Mouse (Mus musculus): Measurements from ENCODE around the gene Phf21a. TPM values are rescaled to one million over a fixed set of nuclear protein-coding genes. Genes with fewer than 3 reads are reported as not detected.
A peak's percentile ranks its signal among the peaks of the same experiment; 100 is the strongest.

The Phf21a gene
- total RNA-seq, 2 experiments from 2014 or later = 24.8 to 30.1 TPM

GRCm38 (mm10) chr2:92374514-92374913 lies 281.6 kb downstream of the Phf21a start, which contains the start of the genes Pex16 and Large2:
TSS of gene Pex16 (plus strand) at chr2:92374676.
TSS of gene Large2 (minus strand) at chr2:92374869.
- intact Hi-C loops (cut with DNase I) = loop anchor here (2.0 kb wide), 1 partner anchor 64 kb away; no protein-coding TSS in a partner anchor
- DNase-seq = peak in 1 of 2 experiments; percentile 26

- peak; percentile 95 for DNase-seq
- intact Hi-C loops (cut with DNase I) = loop anchor here (2.0 kb wide), 1 partner anchor 64 kb away; no protein-coding TSS in a partner anchor
These were observed 282.2 kb downstream of the Phf21a start for GRCm38 (mm10) chr2:92375099-92375623.

DNA sequence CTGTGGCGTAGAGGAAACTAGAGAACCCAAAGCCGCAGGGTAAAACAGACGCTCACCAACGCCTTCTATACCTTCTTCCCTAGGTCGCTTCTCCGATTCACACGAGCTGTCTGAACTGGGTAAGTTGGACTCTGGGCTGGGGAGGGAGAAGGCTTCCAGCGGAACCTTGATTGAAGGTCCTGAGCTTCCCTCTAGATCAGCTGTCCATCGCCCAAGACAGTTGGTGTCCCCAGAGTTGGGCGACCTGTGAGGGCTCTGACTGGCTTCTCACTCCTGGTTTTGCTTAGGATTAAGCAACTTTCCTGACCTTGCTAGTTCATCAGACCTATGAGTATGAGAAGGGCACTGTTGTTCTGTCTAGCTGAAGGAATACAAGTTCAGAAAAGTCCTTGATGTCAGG lies 282.9 kb downstream of the Phf21a start:
- intact Hi-C loops (cut with DNase I) = loop anchor here (2.0 kb wide), 1 partner anchor 63 kb away; no protein-coding TSS in a partner anchor
- DNase-seq = no peak

GRCm38 (mm10) chr2:92376300-92376699 lies 283.4 kb downstream of the Phf21a start:
- intact Hi-C loops (cut with DNase I) = no loop called here
- DNase-seq = no peak

- DNase-seq = no peak
- intact Hi-C loops (cut with DNase I) = no loop called here
These were observed 284.4 kb downstream of the Phf21a start for GRCm38 (mm10) chr2:92377320-92377719.

- intact Hi-C loops (cut with DNase I) = no loop called here
- no peak for DNase-seq
These were observed 287.0 kb downstream of the Phf21a start for GRCm38 (mm10) chr2:92379783-92380494.

- no peak for DNase-seq
- intact Hi-C loops (cut with DNase I) = no loop called here
These were observed 287.7 kb downstream of the Phf21a start for GRCm38 (mm10) chr2:92380495-92381050.

DNA sequence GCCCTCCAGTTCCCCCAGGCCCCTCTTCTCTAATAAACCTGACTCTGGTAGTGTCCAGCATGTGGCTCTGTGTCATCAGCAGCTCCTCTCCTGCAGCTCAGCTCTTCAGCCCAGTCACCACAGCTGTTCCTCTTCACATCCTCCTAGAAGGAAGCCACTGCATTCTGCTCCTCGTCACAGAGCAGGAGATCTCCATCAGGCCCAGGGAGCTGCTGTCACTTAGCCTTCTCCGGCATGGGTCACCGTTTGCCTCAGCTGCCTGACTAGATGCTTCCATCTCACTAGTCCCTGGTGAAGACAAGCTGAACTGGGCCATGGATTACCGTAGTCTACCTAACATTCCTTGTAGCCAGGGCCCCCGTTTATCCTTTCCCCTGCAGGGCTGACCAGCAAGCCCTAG lies 288.2 kb downstream of the Phf21a start:
- DNase-seq = no peak
- intact Hi-C loops (cut with DNase I) = no loop called here

- DNase-seq = no peak
- intact Hi-C loops (cut with DNase I) = no loop called here
These were observed 289.1 kb downstream of the Phf21a start, which contains the start of gene 1700029I15Rik for GRCm38 (mm10) chr2:92381901-92382588. TSS of gene 1700029I15Rik (plus strand) at chr2:92382538.

- intact Hi-C loops (cut with DNase I) = no loop called here
These were observed 289.8 kb downstream of the Phf21a start for GRCm38 (mm10) chr2:92382759-92383158.

DNA sequence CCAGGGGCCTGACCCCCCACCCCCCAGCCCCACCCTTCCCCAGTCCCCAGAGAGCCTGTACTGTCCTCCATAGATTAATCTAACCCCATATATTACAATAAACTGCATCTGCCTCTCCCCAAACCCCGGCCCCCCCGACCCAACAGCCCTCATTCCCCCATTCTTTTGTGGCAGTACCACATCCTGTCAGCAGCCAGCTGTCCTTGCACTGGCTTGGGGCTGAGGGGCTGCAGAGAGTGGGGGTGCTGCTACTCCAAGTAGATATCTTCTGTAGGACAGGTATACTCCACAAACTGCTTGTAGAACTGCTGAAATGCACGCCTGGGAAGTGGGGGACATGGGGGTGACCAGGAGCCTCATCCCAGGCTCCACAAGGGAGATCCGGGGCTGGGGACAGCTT lies 291.2 kb downstream of the Phf21a start:
- no peak for DNase-seq
- intact Hi-C loops (cut with DNase I) = no loop called here

More at GRCm38 (mm10) chr2:92382759-92383158, 289.8 kb downstream of the Phf21a start:
- no peak for DNase-seq

DNA sequence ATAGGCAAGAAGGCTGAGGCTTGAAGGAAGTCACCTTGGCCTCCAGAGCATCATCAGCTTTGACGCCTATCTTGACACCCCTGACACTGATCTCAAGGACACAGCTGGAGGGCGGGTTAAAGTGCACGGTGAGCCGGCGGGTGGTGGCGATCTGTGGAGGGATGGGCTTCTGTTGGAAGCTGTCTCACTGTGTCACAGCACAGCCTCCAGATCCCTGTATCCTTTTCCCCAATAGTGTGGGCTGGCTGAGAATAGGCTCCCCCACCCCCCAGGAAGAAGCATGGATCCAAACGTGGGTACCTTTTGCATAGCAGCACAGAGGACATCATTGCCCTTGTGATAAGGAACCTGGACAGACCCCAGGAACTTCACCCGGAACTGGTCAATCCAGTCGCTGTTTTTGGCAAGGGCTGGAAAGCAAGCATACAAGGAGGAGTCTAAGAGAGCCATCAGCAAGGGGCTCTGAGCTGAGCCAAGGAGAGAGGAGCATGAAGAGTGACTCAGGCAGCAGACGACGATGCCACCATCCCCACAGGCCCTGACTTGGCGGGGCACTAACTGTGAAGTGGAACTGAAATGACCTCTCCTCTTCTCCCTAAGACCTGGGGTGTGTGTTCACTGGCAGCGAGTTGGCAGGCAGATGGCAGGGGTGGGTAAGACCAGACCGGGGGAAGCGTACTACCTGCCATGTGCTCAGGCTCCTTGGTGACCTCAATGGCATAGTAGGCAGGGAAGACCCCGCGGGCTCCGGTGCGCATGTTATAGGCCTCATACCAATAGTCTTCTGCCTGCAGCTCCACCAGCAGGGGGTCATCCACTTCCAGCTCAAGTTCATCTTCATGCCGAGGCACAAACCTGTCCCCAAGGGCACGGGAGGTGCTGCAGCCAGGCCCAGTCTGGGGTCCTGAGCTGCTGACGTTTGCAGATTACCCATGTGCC lies 292.5 kb downstream of the Phf21a start:
- DNase-seq = no peak
- intact Hi-C loops (cut with DNase I) = no loop called here

GRCm38 (mm10) chr2:92386821-92387570 lies 294.1 kb downstream of the Phf21a start:
- intact Hi-C loops (cut with DNase I) = no loop called here
- no peak for DNase-seq

DNA sequence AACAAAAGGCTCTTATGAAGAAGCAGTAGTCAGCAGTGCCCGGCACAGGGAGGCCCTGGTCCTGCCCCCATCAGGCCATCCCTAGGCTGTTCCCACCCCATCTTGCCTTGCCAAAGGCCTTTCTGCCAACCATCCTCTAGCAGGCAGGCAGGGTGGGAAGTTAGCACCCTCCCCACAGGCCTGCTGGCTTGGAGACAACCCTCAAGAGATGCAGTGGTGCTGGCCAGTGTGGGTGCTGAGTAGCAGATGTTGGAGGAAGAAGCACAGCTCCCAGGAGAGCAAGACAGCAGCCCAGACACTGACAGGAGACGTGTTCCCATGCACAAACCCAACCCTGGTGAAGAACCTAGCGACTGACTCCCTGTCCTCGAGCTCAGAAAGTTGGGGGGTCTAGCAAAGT lies 294.7 kb downstream of the Phf21a start:
- no peak for DNase-seq
- intact Hi-C loops (cut with DNase I) = no loop called here

DNA sequence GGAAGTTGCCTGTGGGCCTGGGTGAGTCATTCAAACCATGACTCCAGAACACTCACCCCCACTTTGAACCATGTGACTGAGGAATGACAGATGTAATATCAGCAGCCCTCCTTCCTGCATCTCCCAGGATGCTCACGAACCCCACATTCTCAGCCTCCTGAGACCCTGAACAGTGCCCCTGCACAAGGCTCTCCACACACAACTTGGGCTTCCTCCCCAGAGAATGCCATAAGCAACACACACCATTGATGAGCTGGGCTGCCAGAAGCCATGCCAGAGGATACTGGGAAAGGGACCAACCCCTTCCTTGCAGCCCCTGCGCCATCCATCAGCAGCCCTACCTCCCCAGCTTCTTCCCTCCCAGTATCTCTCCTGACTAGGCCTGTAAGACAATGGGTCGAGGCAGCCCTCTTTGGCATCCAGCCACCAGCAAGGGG lies 295.2 kb downstream of the Phf21a start:
- no peak for DNase-seq
- intact Hi-C loops (cut with DNase I) = no loop called here

DNA sequence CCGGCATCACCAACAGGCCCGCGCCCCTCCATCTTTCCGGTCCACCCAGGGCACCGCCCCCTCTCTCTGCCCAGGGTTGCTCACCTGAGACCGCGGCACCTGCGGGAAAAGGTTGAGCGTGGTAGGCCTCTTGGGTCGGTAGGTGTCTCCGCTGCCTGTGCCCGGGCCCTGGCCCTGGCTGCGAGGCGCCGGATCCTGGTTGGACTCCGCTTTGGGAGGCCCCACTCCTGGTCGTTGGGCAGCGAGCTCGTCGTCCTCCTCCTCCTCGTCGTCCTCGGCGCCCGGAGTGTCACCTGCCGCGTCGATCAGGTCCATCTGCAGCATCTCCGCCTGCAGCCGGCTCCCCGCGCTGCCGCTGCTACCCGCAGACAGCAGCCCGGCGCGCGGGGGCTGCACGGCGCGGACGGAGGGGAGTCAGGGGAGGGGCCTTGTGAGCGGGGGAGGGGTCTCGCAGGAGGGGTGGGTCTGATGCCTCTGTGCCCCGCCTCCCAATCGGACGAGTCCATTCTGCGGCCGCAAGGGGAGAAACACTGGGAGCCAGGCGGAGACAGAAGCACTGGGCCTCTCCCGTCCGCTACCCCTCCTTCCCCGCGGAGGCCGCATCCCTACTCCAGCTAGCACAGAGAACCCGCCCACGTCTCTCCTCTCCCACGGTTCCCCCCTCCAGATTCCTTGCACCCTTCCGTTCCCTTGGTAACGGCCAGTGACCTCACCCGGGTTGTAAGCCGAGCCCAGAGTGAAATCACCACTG lies 296.1 kb downstream of the Phf21a start:
- DNase-seq = peak; percentile 70 to 82
- intact Hi-C loops (cut with DNase I) = no loop called here

DNA sequence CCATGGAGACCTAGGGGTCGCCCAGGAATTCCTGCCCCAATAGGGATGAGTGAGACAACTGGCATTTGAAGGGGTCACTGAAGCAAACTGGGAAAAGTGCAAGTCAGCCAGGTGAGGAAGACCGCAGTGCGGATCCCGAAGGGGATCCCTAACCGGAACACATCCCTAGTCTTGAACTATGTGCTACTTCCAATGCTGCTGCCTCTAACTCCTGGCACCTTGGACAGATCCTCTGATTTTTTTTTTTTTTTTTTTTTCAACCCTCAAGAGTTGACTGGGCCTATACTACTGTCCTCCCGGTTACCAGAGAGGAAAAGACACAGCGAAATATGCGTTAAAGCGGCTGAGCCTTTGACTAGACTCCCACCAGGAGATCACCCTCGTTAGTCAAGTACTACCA lies 296.7 kb downstream of the Phf21a start:
- DNase-seq = no peak
- intact Hi-C loops (cut with DNase I) = no loop called here

GRCm38 (mm10) chr2:92390206-92390930 lies 297.5 kb downstream of the Phf21a start:
- intact Hi-C loops (cut with DNase I) = no loop called here

More at GRCm38 (mm10) chr2:92390206-92390930, 297.5 kb downstream of the Phf21a start:
- DNase-seq = peak in 1 of 2 experiments; percentile 41

Measured in heart, postnatal 36 days (tissue).